Mouse (Mus musculus): ENCODE data around the gene Pced1b. TPM values are rescaled to one million over a fixed set of nuclear protein-coding genes. Genes with fewer than 3 reads are reported as not detected.

Gene Pced1b
- polyA plus RNA-seq, 1 experiment from 2014 or later, result 2.6 TPM

- Histone ChIP-seq H3K9me3 (ENCODE audit: control insufficient read depth, low read length) (no peaks in the 10 kb centered on the region), H3K4me2 (ENCODE audit: low read length) (no peak overlapping the region), H3K4me3 (ENCODE audit: control insufficient read depth in 1 of 2, insufficient read depth in 1 of 2, low read depth in 1 of 2, low read length in 2 of 2) (no peak overlapping the region), H3K9ac (ENCODE audit: low read length) (no peak overlapping the region), H3K27me3 (ENCODE audit: control insufficient read depth, insufficient read depth, low read length) (no peaks in the 10 kb centered on the region), H3K36me3 (ENCODE audit: control insufficient read depth, insufficient read depth, low read length) (no peaks in the 10 kb centered on the region), H3K4me1 (ENCODE audit: control insufficient read depth in 2 of 2, insufficient read depth in 2 of 2, low read length in 2 of 2) (no peaks in the 10 kb centered on the region; a peak in 1 of 4 replicates), H3K27ac (replicated peaks in 1 of 2; ENCODE audit: control insufficient read depth in 1 of 2, insufficient read depth in 1 of 2, low read depth in 2 of 2, low read length in 2 of 2) (no peak overlapping the region)
- WGBS, result 68% methylated on average over 4 of the region's 4 CpGs
- ATAC-seq (ENCODE audit: insufficient number of reproducible peaks, insufficient read depth, low FRiP score, low read depth), result no peak
Measured at GRCm38 (mm10) chr15:97289176-97289575, 42.3 kb downstream of the Pced1b start.

- no peak overlapping the region for H3K27ac ChIP-seq (replicated peaks in 1 of 2; ENCODE audit: control insufficient read depth in 1 of 2, insufficient read depth in 1 of 2, low read depth in 2 of 2, low read length in 2 of 2)
- H3K4me1 ChIP-seq (ENCODE audit: control insufficient read depth in 2 of 2, insufficient read depth in 2 of 2, low read length in 2 of 2), result no peaks in the 10 kb centered on the region; a peak in 1 of 4 replicates
- no peak for ATAC-seq (ENCODE audit: insufficient number of reproducible peaks, insufficient read depth, low FRiP score, low read depth)
- no peaks in the 10 kb centered on the region for H3K27me3 ChIP-seq (ENCODE audit: control insufficient read depth, insufficient read depth, low read length)
- no peak overlapping the region for H3K4me3 ChIP-seq (ENCODE audit: control insufficient read depth in 1 of 2, insufficient read depth in 1 of 2, low read depth in 1 of 2, low read length in 2 of 2)
- no peaks in the 10 kb centered on the region for H3K36me3 ChIP-seq (ENCODE audit: control insufficient read depth, insufficient read depth, low read length)
- WGBS, result 82% methylated on average over 6 of the region's 6 CpGs
- H3K9ac ChIP-seq (ENCODE audit: low read length), result no peak overlapping the region
- no peak overlapping the region for H3K4me2 ChIP-seq (ENCODE audit: low read length)
- H3K9me3 ChIP-seq (ENCODE audit: control insufficient read depth, low read length), result no peaks in the 10 kb centered on the region
Measured at GRCm38 (mm10) chr15:97290351-97290750, 43.4 kb downstream of the Pced1b start.

- ATAC-seq (ENCODE audit: insufficient number of reproducible peaks, insufficient read depth, low FRiP score, low read depth), result 0 out of 2 replicates have a peak, but pooled peaks have one; percentile 39
- Histone ChIP-seq H3K9me3 (ENCODE audit: control insufficient read depth, low read length) (no peaks in the 10 kb centered on the region), H3K36me3 (ENCODE audit: control insufficient read depth, insufficient read depth, low read length) (no peaks in the 10 kb centered on the region), H3K4me2 (ENCODE audit: low read length) (no peak overlapping the region), H3K27me3 (ENCODE audit: control insufficient read depth, insufficient read depth, low read length) (no peaks in the 10 kb centered on the region), H3K27ac (replicated peaks in 1 of 2; ENCODE audit: control insufficient read depth in 1 of 2, insufficient read depth in 1 of 2, low read depth in 2 of 2, low read length in 2 of 2) (no peak overlapping the region), H3K4me3 (ENCODE audit: control insufficient read depth in 1 of 2, insufficient read depth in 1 of 2, low read depth in 1 of 2, low read length in 2 of 2) (no peak overlapping the region), H3K4me1 (ENCODE audit: control insufficient read depth in 2 of 2, insufficient read depth in 2 of 2, low read length in 2 of 2) (no peaks in the 10 kb centered on the region; a peak in 1 of 4 replicates), H3K9ac (ENCODE audit: low read length) (no peak overlapping the region)
- WGBS, result 59% methylated on average over 21 of the region's 21 CpGs
Measured at GRCm38 (mm10) chr15:97291291-97292050, 44.6 kb downstream of the Pced1b start.

- Histone ChIP-seq H3K27ac (replicated peaks in 1 of 2; ENCODE audit: control insufficient read depth in 1 of 2, insufficient read depth in 1 of 2, low read depth in 2 of 2, low read length in 2 of 2) (no peak overlapping the region), H3K4me3 (ENCODE audit: control insufficient read depth in 1 of 2, insufficient read depth in 1 of 2, low read depth in 1 of 2, low read length in 2 of 2) (no peak overlapping the region), H3K36me3 (ENCODE audit: control insufficient read depth, insufficient read depth, low read length) (no peaks in the 10 kb centered on the region), H3K27me3 (ENCODE audit: control insufficient read depth, insufficient read depth, low read length) (no peaks in the 10 kb centered on the region), H3K9ac (ENCODE audit: low read length) (no peak overlapping the region), H3K4me1 (ENCODE audit: control insufficient read depth in 2 of 2, insufficient read depth in 2 of 2, low read length in 2 of 2) (no peaks in the 10 kb centered on the region; a peak in 1 of 4 replicates), H3K4me2 (ENCODE audit: low read length) (no peak overlapping the region), H3K9me3 (ENCODE audit: control insufficient read depth, low read length) (no peaks in the 10 kb centered on the region)
- 74% methylated on average over 9 of the region's 9 CpGs for WGBS
- ATAC-seq (ENCODE audit: insufficient number of reproducible peaks, insufficient read depth, low FRiP score, low read depth), result no peak
Measured at GRCm38 (mm10) chr15:97307935-97308334, 61.0 kb downstream of the Pced1b start.

- H3K4me3 ChIP-seq (ENCODE audit: control insufficient read depth in 1 of 2, insufficient read depth in 1 of 2, low read depth in 1 of 2, low read length in 2 of 2), result no peak overlapping the region
- H3K27ac ChIP-seq (replicated peaks in 1 of 2; ENCODE audit: control insufficient read depth in 1 of 2, insufficient read depth in 1 of 2, low read depth in 2 of 2, low read length in 2 of 2), result no peak overlapping the region
- no peaks in the 10 kb centered on the region for H3K9me3 ChIP-seq (ENCODE audit: control insufficient read depth, low read length)
- H3K4me2 ChIP-seq (ENCODE audit: low read length), result no peak overlapping the region
- no peaks in the 10 kb centered on the region; a peak in 1 of 4 replicates for H3K4me1 ChIP-seq (ENCODE audit: control insufficient read depth in 2 of 2, insufficient read depth in 2 of 2, low read length in 2 of 2)
- no peaks in the 10 kb centered on the region for H3K27me3 ChIP-seq (ENCODE audit: control insufficient read depth, insufficient read depth, low read length)
- no peak overlapping the region for H3K9ac ChIP-seq (ENCODE audit: low read length)
- ATAC-seq (ENCODE audit: insufficient number of reproducible peaks, insufficient read depth, low FRiP score, low read depth), result no peak
- no peaks in the 10 kb centered on the region for H3K36me3 ChIP-seq (ENCODE audit: control insufficient read depth, insufficient read depth, low read length)
- WGBS, result 91% methylated on average over 2 of the region's 2 CpGs
Measured at GRCm38 (mm10) chr15:97309533-97309932, 62.6 kb downstream of the Pced1b start.

DNA sequence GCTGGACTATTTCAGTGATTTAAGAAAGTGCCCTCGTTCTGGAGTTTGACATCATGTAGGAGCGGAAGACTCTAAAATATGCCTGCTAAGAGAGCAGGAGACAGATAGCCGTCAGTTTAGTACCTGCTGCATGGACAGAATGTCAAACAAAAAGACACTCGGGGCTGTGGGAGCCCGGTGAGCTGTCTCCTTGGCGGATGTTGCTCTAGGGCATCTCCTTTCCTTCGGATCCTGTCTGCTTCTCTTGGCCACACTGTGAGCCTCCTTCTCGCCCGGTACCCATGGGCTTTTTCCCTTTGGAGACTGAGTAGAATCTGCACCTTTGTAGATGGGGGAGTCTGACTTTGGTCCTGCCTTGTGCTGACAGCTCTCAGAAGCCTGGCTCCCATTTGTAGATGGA, 63.3 kb downstream of the Pced1b start:
- H3K9ac ChIP-seq (ENCODE audit: low read length), result no peak overlapping the region
- H3K27me3 ChIP-seq (ENCODE audit: control insufficient read depth, insufficient read depth, low read length), result no peaks in the 10 kb centered on the region
- WGBS, result 75% methylated on average over 9 of the region's 9 CpGs
- ATAC-seq (ENCODE audit: insufficient number of reproducible peaks, insufficient read depth, low FRiP score, low read depth), result no peak
- no peak overlapping the region for H3K4me2 ChIP-seq (ENCODE audit: low read length)
- H3K9me3 ChIP-seq (ENCODE audit: control insufficient read depth, low read length), result no peaks in the 10 kb centered on the region
- no peak overlapping the region for H3K4me3 ChIP-seq (ENCODE audit: control insufficient read depth in 1 of 2, insufficient read depth in 1 of 2, low read depth in 1 of 2, low read length in 2 of 2)
- no peaks in the 10 kb centered on the region for H3K36me3 ChIP-seq (ENCODE audit: control insufficient read depth, insufficient read depth, low read length)
- H3K27ac ChIP-seq (replicated peaks in 1 of 2; ENCODE audit: control insufficient read depth in 1 of 2, insufficient read depth in 1 of 2, low read depth in 2 of 2, low read length in 2 of 2), result no peak overlapping the region
- H3K4me1 ChIP-seq (ENCODE audit: control insufficient read depth in 2 of 2, insufficient read depth in 2 of 2, low read length in 2 of 2), result no peaks in the 10 kb centered on the region

DNA sequence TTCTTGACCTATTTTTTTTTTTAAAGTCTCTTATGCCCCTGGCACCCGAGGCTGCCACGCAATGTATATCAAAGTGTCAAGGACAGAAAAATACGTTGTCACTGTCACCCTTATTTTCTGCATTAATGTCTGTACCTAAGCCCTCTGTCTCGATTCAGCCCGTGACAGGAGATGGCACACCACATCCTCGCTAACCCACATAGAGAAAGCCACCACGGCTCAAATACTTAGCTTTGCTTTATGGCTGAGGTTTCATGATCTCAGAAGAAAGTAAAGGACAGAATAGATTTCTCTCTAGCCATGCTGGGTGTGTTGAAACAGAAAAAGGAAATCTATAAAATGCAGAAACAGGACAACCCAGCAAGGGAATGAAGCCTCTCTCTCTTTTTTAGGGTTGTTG, 64.3 kb downstream of the Pced1b start:
- no peak overlapping the region for H3K4me2 ChIP-seq (ENCODE audit: low read length)
- WGBS, result 83% methylated on average over 7 of the region's 7 CpGs
- no peak overlapping the region for H3K9ac ChIP-seq (ENCODE audit: low read length)
- ATAC-seq (ENCODE audit: insufficient number of reproducible peaks, insufficient read depth, low FRiP score, low read depth), result no peak
- no peak overlapping the region for H3K4me3 ChIP-seq (ENCODE audit: control insufficient read depth in 1 of 2, insufficient read depth in 1 of 2, low read depth in 1 of 2, low read length in 2 of 2)
- H3K36me3 ChIP-seq (ENCODE audit: control insufficient read depth, insufficient read depth, low read length), result no peaks in the 10 kb centered on the region
- no peaks in the 10 kb centered on the region for H3K9me3 ChIP-seq (ENCODE audit: control insufficient read depth, low read length)
- no peak overlapping the region for H3K27ac ChIP-seq (replicated peaks in 1 of 2; ENCODE audit: control insufficient read depth in 1 of 2, insufficient read depth in 1 of 2, low read depth in 2 of 2, low read length in 2 of 2)
- no peaks in the 10 kb centered on the region for H3K4me1 ChIP-seq (ENCODE audit: control insufficient read depth in 2 of 2, insufficient read depth in 2 of 2, low read length in 2 of 2)
- no peaks in the 10 kb centered on the region for H3K27me3 ChIP-seq (ENCODE audit: control insufficient read depth, insufficient read depth, low read length)

DNA sequence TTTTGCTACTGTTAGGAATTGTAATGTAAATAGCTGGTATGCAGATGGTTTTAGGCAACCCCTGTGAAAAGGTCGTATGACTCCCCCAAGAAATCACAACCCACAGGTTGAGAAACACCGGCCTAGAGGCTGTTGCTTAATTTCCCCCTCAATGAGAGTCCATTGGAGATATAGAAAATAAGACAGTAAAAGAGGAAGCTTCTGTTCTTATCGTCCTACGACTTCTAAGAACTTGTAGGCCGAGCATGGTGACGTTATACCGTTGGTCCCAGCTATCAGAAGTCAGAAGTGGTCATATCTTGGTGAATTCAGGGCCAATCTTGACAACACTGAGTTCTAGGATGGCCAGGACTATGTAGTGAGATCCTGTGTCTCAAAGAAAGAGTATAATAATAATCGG, 65.0 kb downstream of the Pced1b start:
- no peak overlapping the region for H3K9ac ChIP-seq (ENCODE audit: low read length)
- no peaks in the 10 kb centered on the region for H3K9me3 ChIP-seq (ENCODE audit: control insufficient read depth, low read length)
- H3K4me3 ChIP-seq (ENCODE audit: control insufficient read depth in 1 of 2, insufficient read depth in 1 of 2, low read depth in 1 of 2, low read length in 2 of 2), result no peak overlapping the region
- 77% methylated on average over 8 of the region's 8 CpGs for WGBS
- no peaks in the 10 kb centered on the region for H3K27me3 ChIP-seq (ENCODE audit: control insufficient read depth, insufficient read depth, low read length)
- no peaks in the 10 kb centered on the region for H3K4me1 ChIP-seq (ENCODE audit: control insufficient read depth in 2 of 2, insufficient read depth in 2 of 2, low read length in 2 of 2)
- H3K4me2 ChIP-seq (ENCODE audit: low read length), result no peak overlapping the region
- H3K36me3 ChIP-seq (ENCODE audit: control insufficient read depth, insufficient read depth, low read length), result no peaks in the 10 kb centered on the region
- ATAC-seq (ENCODE audit: insufficient number of reproducible peaks, insufficient read depth, low FRiP score, low read depth), result no peak
- no peak overlapping the region for H3K27ac ChIP-seq (replicated peaks in 1 of 2; ENCODE audit: control insufficient read depth in 1 of 2, insufficient read depth in 1 of 2, low read depth in 2 of 2, low read length in 2 of 2)

Measured in heart, embryonic 14.5 days (tissue).